Comparison of ENCODE assay signal across 27 mouse cellular contexts in genomic region chr11:118129812-118130211, GRCm38 (mm10). TPM values are rescaled to one million over a fixed set of nuclear protein-coding genes. Genes with fewer than 3 reads are reported as not detected.
A peak's percentile ranks its signal among the peaks of the same experiment; 100 is the strongest.
DNase-seq lines count a peak whose midpoint lies in the region; ATAC-seq lines count a peak whose summit lies in the region.
"Had no signal": no experiment of that assay in that cellular context is flagged by ENCODE, and none has a peak within 500 bp of the region (broad histone marks: within the 10 kb centered on the region; RNA-seq: fewer than 3 reads in every experiment).

No protein-coding gene starts in this region.

- DNase-seq in T-cell, adult 2 months (ENCODE audit: low spot score) = peak; percentile 39
- DNase-seq in splenic B cell, adult 2 months (ENCODE audit: low read depth, low spot score) = peak; percentile 57
- no peak for DNase-seq in cerebellum, adult 9-10 months
- no peak for DNase-seq in heart, postnatal 25 days (ENCODE audit: low spot score)
- DNase-seq: adrenal gland, adult 8-10 months; cerebellum, adult 8-10 months; gastrocnemius, postnatal 10 days; heart, adult 11 months; heart, postnatal 14 days; kidney, postnatal 25 days; liver, embryonic 13.5 days; lung, adult 2 months; lung, postnatal 14 days; retina, postnatal 1 day; thymus, postnatal 14 days had no signal

- H3K4me1 ChIP-seq in forebrain, embryonic 12.5 days = peaks cover 16% of the 10 kb centered on the region

- no peak overlapping the region for H3K9ac ChIP-seq in forebrain, embryonic 12.5 days
- H3K9ac ChIP-seq: embryonic facial prominence, embryonic 15.5 days; forebrain, embryonic 15.5 days; heart, embryonic 13.5 days; hindbrain, embryonic 15.5 days; liver, embryonic 13.5 days; midbrain, embryonic 13.5 days; neural tube, embryonic 12.5 days had no signal

- 88% methylated on average over 2 of the region's 2 CpGs for WGBS in forebrain, embryonic 12.5 days

- no peak overlapping the region for H3K4me3 ChIP-seq in forebrain, embryonic 12.5 days (replicated peaks)
- H3K4me3 ChIP-seq: embryonic facial prominence, embryonic 15.5 days; forebrain, embryonic 15.5 days; heart, embryonic 13.5 days; hindbrain, embryonic 15.5 days; liver, embryonic 13.5 days; midbrain, embryonic 13.5 days; neural tube, embryonic 12.5 days had no signal

- H3K27me3 ChIP-seq in splenic B cell, adult 2 months (ENCODE audit: control insufficient read depth, insufficient read depth, low read length, poor library complexity, severe bottlenecking) = no peaks in the 10 kb centered on the region
- H3K27me3 ChIP-seq in forebrain, embryonic 12.5 days = no peaks in the 10 kb centered on the region
- H3K27me3 ChIP-seq: embryonic facial prominence, embryonic 15.5 days; forebrain, embryonic 15.5 days; heart, embryonic 13.5 days; hindbrain, embryonic 15.5 days; liver, embryonic 13.5 days; midbrain, embryonic 13.5 days; neural tube, embryonic 12.5 days; Patski had no signal

- H3K27ac ChIP-seq in forebrain, embryonic 12.5 days = no peak overlapping the region
- H3K27ac ChIP-seq: embryonic facial prominence, embryonic 15.5 days; forebrain, embryonic 15.5 days; heart, embryonic 13.5 days; hindbrain, embryonic 15.5 days; liver, embryonic 13.5 days; midbrain, embryonic 13.5 days; neural tube, embryonic 12.5 days; stomach, postnatal 0 days had no signal

- H3K36me3 ChIP-seq in splenic B cell, adult 2 months (ENCODE audit: control insufficient read depth, insufficient read depth, low read length, poor library complexity, severe bottlenecking) = no peaks in the 10 kb centered on the region
- H3K36me3 ChIP-seq in forebrain, embryonic 12.5 days (replicated peaks) = no peaks in the 10 kb centered on the region
- H3K36me3 ChIP-seq: embryonic facial prominence, embryonic 15.5 days; forebrain, embryonic 15.5 days; heart, embryonic 13.5 days; hindbrain, embryonic 15.5 days; liver, embryonic 13.5 days; midbrain, embryonic 13.5 days; neural tube, embryonic 12.5 days had no signal

- peak; percentile 91 for ATAC-seq in CD4-positive, CD25-positive, alpha-beta regulatory T cell, adult 4 months
- peak; percentile 86 for ATAC-seq in inflammation-experienced regulatory T-cells, adult 6 months
- ATAC-seq in forebrain, embryonic 12.5 days (ENCODE audit: low FRiP score) = no peak
- ATAC-seq: forebrain, embryonic 15.5 days; intestine, postnatal 0 days; midbrain, embryonic 13.5 days; Patski had no signal

- H3K4me2 ChIP-seq in forebrain, embryonic 12.5 days = no peak overlapping the region
- H3K4me2 ChIP-seq: embryonic facial prominence, embryonic 15.5 days; forebrain, embryonic 15.5 days; heart, embryonic 13.5 days; hindbrain, embryonic 15.5 days; liver, embryonic 13.5 days; midbrain, embryonic 13.5 days; neural tube, embryonic 12.5 days had no signal

- H3K9me3 ChIP-seq in forebrain, embryonic 12.5 days = no peaks in the 10 kb centered on the region
- H3K9me3 ChIP-seq: embryonic facial prominence, embryonic 15.5 days; forebrain, embryonic 15.5 days; heart, embryonic 13.5 days; hindbrain, embryonic 15.5 days; liver, embryonic 13.5 days; midbrain, embryonic 13.5 days; neural tube, embryonic 12.5 days had no signal

- intact Hi-C loops in heart, postnatal 25 days (cut with DNase I) = loop anchor here (2.0 kb wide), 1 partner anchor 27 kb away; no protein-coding TSS in a partner anchor

RNA-seq across cellular contexts. Expression of gene Dnah17, which starts 0.6 kb away (rescaled TPM):
- polyA plus RNA-seq in CD4-positive, CD25-positive, alpha-beta regulatory T cell, adult 4 months (2017; shearing (Covaris generic)) = under 1 TPM; 0.55 to 0.67 TPM
- under 1 TPM; 0.11 to 0.73 (median 0.60) TPM for polyA plus RNA-seq in inflammation-experienced regulatory T-cells, adult 6 months (2017; shearing (Covaris generic))
- 0.19 and 0.34 TPM in 2 replicates for polyA plus RNA-seq in forebrain, embryonic 12.5 days (2016; fragmentation: Nextera tagmentation; extraction: Ambion mirVana)
- under 1 TPM; 0.06 to 0.10 TPM for total RNA-seq in heart, postnatal 25 days (2021)

Comparison
In these comparisons a context has a peak if more than half of its experiments do, and no peak if none do; other contexts are left out.
1. DNase-seq: peak in T-cell, adult 2 months (single experiment) and splenic B cell, adult 2 months (single experiment); none in cerebellum, adult 9-10 months (single experiment) and heart, postnatal 25 days (single experiment).